Mouse (Mus musculus) right cerebral cortex, postnatal 25 days (tissue): ENCODE results near the gene Gm45021.

Experiments used
- DNase-seq: peaks from one replicate; pipeline ENCODE4 v3.0.0; 2022

Gm45021 gene

DNA sequence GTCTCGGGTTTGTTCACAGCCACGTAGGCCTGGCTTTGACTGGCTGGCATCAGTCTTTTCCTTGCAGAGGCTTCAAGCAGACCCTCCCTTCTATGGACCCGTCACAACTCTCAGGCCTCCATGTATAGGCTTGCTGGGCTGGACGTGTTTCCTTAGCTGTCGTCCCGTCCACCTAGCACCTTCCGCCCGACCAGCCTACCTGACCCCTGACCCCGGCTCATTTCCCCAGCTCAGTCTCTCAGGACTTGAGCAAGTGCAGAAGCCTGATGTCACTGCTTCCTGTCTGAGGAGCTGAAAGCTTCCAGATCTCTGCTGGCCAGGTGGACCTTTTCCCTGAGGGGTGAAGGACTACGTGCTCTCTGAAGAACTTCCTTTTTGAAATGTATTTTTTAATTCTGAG is 16.1 kb upstream of the Gm45021 start:
- DNase-seq: no peak

DNA sequence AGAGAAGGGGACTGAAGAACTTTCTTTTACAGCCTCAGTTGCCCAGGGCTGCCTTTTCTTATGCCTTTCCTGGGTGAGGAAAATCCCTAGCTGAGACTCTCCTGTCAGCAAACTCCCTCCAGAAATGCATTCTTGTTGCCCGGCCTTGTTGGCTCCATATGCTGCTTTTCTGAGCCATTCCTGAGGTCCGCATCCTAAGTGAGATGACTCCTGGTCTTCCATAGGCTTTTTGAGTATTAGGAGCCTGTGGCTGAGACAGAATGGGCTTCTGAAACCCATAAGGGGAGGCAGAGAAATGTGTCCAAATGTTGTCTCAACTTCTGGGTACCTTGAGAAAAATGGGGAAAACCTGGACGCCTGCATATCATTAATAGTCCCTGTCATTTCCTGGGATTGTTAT is 15.4 kb upstream of the Gm45021 start:
- DNase-seq: no peak

DNA sequence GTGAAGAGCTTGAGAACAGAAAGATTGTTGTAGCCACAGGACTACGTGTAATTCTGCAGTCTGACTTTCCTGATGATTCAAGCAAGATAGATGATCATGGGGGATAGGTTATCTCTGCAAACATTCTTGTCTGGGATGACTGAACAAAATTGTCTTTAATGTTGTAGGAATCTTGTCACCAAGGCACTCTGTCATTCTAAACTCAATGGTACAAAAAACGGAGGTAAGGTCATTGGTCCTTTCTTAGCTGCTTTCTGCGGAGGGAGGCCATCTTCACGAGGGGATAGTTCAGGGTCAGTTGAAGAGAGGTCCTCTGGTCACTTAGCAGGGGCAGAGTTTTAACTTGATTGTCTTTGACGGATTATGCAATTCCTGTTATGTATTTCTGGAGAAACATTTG is 10.7 kb upstream of the Gm45021 start:
- no peak for DNase-seq

DNA sequence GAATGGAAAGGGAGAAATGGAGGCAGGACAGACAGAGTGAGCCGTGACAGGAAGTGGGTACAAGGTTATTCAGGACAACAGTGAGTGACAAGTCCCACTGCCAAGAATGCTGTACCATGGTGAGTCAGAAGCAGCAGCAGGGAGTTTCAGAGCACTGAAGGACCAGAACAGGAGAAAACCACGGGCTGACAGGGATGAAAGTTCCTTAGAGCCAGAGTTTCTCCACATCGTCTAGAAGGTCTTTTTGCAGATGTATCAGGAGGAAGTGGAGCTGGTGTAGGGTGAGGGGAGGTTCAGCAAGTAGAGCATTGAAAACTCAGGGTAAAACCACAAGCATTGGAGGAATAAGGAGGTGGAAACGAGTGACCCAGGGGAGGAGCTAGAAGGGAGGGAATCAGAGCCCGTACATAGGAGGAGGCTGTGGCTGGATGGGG is 10.2 kb upstream of the Gm45021 start:
- no peak for DNase-seq

DNA sequence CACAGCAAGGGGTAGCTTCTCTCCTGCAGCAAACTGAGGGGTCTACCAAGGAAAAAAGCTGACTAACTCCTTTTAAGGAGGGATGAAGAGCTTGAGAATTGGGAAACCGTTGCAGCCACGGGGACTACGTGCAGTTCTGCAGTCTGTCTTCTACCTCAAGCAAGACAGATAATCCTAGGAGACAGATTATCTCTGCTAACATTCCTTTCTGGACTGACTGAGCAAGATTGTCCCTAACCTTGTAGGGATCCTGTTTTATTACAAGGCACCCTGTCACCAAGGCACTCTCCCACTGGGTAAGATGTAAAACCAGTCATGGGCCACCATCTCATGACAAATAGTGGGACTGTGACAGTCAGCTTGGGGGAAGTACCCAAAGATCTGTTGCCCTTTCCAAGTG is 8.2 kb upstream of the Gm45021 start:
- no peak for DNase-seq

DNA sequence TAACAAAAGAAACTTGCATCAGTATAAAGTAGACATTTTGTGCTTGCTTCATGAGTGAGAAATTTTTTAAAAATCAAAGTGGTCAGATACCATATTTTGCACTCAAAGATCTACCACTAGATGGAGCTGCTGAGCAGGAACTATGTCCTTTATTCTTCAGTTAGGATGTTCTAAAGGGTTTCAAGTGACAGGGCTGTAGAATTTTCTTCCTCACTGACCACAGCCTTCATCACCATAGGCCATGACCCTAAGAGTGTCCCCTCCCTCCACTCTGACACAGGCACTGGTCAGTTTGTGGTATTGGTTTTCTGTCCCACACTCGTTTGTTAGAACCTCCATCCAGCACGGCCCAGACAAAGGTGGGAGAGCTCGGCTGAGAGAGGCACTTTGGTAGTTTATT is 7.4 kb upstream of the Gm45021 start:
- DNase-seq: no peak

DNA sequence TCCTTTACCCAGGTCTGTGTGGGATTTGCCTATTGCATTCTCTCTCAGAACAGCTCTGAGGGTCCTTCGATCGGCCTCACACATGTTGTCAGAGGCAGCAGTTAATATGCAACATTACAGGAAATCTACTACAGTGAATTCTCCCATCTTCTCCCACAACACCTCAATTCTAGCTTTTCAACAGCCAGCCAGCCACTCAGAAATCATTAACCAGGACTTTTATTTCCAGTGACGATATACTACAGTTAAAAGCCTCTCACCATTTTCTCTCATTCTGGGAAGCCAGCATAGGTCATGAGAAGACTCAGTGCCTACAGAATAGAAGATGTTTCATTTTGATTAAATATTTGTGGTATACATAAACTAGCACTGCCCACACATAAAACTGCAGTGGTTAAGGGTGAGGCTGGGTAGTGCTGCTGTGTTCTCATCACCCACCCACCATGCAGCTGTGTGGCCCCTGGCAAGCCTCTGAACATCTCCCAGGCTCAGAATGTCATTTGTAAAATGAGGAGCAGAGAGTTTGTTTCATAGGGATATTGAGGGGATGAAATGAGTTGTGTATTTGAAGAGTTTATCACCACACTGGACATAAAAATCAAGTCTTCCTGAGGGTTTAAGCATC is 1.9 kb downstream of the Gm45021 start:
- DNase-seq: no peak

DNA sequence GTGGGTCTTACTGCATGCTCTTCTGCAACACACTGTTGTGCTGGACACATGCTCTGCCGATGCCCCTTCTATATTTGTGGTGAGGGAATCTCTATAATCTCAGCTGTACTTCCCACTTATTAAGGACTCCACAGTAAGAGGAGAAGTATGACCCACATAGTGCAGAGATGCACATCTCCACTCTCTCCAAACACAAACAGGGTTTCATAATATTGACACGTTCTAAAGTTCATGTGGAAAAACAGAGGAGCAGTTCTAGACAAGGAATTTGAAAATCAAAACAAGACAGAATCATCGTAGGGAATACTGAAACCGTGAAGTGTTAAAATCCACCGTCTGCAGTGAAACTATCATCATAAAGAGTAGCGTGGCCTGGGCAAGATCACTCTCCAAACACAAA is 2.5 kb downstream of the Gm45021 start:
- no peak for DNase-seq

DNA sequence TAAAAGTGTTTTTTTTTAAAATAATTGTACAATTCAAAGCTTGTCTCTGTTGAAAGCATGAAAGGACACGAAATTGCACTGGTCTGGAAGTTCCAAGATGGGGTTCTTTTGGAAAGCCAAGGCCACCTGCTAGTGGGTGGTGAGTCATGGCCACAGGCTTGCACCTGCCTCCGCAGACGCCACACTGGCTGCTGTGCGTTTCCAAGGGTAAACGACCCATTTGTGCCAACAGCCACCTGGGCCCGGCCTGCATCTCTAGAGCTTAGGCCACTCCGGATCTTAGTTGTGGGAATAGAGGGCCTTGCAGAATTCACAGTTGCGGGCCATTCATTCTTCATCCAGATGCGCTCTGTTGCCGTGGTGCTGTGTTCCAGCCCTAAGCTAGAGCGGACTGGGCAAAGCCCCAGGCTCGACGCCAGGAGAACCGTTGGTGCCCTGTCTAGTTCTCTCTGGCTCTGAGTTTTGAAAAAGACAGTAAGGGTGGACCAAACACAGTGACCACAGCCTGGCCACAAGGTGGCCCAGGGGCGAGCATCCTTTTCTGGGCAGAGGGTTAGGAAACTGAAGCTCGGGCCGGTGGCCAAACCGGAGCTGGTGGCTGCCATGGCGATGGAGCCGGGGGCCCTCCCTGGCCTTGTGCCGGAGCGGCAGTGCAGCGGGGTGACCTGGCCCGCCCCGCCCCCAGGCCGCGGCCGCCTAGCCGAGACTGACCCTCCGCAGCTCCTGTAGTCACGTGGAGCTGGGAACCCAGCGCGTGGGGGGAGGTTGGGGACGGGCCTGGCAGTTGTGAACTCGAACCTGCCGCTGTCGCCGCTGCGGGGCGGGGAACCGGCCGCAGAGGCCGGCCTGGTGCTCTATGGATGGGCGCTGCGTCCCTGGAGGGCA is 4.0 kb downstream of the Gm45021 start, which contains the start of the genes Repin1 and Gm44965:
Gene Repin1 (plus strand): TSS at position 726 of the 885 bp plus-strand sequence.
Gene Gm44965 (plus strand): TSS at position 784 of the 885 bp plus-strand sequence.
- peak; percentile 94 for DNase-seq

DNA sequence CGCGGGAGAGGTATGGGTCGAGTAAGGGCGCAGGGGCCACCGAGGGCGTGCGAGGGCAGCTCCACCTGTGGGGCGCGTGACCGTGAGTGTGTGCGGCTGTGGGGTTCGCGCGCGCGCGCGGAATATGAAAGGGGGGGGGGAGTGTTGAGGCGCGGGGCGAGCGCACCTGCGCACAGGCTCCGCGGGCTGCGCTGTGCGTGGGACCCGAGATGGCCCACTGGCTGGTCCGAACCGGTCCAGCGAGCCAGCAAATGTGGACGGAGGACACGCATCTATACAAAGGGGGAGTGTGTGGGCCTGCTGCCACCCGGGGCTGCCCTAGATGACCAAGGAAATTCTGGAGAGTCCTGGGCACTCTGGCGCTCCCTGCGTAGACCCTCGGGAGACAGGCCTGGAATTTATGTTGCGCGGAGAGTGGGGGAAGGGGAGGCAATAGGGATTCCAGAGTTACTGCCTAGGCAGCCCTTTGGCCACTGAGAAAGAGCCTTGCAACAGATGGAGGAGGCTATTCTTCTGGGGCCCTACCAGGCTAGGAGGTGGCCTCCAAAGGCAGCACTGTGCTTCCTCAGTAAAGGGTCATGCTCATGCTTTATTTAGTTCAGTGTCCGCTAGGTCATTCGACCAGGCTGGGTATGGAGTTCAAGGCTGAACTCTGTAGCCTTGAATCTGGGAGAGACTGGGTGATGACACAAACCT is 4.8 kb downstream of the Gm45021 start:
- DNase-seq: no peak

DNA sequence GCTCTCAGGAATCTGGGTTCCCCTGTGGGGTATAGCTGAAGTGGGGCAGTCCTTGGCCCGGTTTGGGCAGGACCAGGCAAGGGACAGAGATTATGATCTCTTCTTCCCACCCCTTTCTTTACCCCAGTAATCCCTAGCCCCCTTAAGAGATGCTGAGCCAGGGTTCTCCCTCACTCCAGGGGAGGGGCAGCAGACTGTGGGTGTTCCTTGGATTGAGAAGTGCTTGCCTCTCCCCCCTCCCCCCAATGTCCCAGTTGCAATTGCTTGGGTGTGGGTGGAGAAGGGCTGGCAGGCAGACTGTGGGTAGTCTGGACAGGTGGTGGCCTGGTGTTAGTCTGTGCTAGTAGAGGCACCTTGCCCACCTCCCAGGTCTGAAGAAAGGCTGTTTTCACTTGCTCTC is 5.9 kb downstream of the Gm45021 start:
- DNase-seq: no peak

DNA sequence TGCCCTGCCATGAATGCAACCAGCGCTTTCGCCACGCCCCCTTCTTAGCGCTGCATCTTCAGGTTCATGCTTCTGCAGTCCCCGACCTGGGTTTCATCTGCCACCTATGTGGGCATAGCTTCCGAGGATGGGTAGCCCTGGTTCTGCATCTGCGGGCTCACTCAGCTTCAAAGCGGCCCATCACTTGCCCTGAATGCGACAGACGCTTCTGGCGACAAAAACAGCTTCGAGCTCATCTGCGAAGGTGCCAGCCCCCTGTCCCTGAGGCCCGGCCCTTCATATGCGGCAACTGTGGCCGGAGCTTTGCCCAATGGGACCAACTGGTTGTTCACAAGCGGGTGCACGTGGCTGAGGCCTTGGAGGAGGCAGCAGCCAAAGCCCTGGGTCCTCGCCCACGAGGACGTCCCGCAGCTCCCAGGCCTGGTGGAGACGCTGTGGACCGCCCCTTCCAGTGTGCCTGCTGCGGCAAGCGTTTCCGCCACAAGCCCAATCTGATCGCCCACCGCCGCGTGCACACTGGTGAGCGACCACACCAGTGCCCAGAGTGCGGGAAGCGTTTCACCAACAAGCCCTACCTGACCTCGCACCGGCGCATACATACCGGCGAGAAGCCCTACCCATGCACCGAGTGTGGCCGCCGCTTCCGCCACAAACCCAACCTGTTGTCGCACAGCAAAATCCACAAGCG is 7.3 kb downstream of the Gm45021 start:
- DNase-seq: no peak

DNA sequence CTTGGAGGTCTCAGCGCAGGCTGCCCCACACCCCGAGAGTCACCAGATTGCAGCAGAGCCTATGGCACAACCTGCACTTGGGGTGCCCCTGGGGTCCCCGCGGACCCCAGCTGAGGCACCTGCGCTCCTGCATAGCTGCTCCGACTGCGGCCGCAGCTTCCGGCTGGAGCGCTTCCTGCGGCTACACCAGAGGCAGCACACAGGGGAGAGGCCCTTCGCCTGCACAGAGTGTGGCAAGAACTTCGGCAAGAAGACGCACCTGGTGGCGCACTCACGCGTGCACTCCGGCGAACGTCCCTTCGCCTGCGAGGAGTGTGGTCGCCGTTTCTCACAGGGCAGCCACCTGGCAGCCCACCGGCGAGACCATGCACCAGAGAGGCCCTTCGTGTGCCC is 7.8 kb downstream of the Gm45021 start:
- no peak for DNase-seq

DNA sequence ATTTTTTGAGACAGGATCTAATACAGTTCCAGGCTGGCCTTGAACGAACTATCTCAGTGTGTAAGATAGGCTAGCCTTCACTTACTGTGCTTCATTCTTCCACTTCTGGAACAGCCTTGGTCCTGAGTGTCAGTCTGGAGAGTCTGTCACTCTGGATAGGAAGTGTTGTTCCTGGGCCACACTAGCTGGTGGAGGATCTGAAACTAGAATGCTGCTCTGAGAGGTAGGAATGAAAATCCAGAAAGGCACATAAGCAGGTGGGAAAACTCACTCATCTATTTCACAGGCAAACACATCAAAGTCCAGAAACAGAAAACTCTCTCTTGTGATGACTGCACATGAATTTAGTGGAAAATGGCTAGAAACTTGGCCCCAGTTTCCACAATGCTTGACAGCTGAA is 11.2 kb downstream of the Gm45021 start:
- no peak for DNase-seq

DNA sequence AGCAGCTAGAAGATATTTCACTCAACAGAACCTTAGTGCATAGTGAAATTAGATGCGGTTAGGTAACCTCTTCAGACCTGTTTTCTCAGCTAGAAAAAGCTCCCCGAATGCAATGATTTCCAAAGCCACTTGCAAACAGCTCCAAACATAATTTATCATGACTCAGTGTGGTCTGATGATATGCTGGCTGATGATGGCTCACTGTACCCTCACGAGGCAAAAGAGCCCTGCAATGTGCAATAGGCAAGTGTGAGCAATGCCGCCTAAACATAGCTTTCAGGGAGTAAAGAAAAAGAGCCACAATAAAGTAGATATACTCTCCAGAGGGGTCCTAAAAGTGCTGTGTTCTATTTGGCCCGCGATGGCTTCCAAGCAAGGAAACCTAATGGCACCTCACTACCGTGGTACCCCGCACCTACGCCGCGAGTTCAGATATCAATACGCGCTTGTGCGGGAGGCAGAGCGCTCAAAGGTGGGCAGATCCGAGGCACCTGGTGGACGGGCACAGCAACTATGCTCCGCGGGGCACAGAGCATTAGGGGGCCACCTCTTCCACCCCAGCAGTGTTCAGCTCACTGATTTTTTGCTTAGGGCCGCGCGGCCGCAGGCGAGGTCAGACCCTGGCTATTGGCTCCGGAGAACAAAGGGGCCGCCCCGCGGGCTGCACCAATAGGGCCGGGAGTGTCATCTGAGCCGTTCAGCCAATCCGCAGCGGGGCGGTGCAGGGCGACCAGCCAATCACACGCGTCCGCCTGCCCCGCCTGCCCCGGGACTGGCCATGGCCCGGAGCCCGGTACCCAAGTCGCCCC is 12.1 kb downstream of the Gm45021 start, which contains the start of gene Zfp775:
Gene Zfp775 (plus strand): TSS at position 793 of the 809 bp plus-strand sequence.
- peak; percentile 96 for DNase-seq

DNA sequence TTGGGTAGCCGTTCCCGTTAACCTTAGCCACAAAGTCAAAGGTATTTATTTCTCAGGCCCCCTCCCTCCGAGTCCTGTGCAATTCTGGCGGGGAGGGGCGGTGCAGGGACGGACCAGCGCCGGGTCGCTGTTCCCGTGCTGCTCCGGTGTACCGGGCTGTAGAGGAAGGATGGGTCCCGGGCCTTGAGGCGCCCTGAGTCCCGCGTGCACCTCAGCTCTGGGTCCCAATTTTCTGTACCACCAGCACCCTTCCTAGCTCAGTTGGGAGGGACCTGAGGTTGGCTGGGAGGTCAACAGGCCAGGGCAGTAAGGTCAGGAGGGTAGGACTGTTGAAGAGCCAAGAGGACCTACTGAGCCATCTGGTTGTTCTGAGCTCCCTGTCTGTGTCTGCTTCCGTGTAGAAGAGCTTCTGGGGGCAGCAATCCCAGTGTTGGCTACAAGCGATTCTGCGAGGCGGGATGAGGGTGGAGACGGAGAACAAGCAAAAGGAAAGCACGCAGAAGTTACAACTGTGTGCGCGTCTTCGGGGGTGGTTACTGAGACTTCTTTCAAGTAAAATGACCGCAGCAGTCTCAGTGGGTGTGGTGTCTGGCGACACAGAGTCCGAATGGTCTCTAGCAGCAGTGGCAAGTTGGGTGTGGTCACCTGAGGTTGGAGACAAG is 12.8 kb downstream of the Gm45021 start:
- no peak for DNase-seq

DNA sequence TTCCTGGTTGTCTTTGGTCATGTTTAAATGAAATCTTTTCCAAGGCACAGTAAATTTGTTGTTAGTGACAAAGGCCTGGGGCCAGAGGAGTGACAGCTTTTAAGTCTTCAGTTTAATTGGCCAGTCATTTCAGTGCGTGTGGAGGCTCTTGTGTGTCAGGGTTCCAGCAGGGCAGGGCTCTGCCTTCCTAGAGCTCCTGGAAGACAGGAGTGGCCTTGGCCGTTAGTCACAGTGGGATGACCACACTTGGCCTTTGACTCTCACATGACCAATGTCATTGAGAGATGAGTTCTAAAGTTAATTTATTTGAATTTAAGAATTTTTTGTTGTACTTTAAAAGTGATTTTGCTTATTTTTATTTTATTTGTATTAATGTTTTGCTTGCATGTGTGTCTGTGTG is 18.7 kb downstream of the Gm45021 start:
- DNase-seq: no peak

DNA sequence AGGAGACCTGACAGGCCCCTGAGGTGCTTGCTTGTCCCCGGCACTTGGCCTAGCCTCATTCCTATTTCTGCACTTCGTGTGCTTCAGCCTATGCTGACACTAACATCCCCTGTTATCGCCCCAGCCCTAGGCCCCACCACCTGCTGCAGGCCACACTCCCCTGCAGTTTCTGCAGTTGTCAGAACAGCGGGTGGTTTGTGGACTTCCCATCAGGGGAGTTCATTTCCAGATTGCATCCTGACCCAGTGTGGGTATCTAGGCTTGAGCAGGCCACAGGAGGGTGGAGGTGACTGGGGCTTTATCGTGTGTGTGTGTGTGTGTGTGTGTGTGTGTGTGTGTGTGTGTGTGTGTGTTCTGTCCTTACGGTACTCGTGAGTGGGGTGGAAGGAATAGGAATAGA is 20.1 kb downstream of the Gm45021 start:
- no peak for DNase-seq

DNA sequence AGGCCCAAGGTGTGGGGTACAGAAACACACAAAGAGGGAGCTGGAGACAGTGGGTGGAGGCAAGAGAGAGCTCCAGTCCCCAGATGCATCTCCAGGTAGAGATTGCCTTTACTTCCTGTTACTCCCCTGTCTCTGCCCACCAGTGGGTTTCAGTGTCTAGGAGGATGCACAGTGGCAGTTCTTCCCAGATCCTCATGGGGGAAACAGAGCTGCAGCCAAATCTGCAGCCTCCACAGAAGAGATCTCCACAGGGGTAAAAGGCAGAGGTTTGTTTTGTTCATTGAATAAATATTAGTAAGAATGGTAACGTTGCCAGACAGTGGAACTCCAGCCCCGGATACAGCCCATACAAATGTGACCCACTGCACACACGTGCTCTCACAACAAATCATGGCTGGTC is 21.2 kb downstream of the Gm45021 start:
- DNase-seq: no peak

DNA sequence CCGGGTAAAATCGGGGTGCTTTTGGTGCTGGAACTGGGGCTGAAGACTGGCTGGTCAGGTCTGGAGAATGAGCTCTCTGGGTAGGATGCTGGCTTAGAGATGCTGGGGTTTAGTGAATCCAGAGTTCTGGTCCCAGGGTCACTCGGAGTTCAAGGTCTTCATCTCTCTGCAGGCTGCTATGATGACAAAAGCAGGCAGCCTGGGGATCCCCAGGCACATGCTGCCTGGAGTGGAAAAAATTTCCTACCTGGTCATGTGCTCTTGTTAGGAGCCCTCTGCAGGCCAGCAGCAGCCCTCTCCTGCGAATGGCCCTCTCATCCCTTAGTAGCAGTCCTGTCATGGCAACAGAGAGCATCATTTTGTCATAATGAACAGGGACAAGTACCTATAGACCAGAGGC is 24.1 kb downstream of the Gm45021 start:
- no peak for DNase-seq

DNA sequence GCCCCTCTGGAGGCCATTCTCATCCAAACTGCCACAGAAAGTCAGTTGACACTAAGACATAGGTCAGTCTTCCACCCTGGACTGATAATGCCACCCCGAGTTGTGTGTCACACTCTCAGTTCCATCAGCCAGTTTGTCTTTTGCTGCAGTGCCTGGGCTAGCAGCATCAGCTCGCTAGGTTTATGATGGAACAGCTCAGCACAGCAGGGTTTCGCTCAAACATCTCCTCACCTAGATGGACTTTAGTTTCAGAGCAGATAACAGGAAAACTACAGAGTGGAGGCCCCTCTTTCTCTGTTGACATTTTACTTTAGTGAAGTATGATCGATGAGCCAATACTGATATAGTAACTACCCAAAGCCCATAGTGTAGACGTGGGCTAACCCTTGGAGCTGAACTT is 25.3 kb downstream of the Gm45021 start:
- DNase-seq: no peak

DNA sequence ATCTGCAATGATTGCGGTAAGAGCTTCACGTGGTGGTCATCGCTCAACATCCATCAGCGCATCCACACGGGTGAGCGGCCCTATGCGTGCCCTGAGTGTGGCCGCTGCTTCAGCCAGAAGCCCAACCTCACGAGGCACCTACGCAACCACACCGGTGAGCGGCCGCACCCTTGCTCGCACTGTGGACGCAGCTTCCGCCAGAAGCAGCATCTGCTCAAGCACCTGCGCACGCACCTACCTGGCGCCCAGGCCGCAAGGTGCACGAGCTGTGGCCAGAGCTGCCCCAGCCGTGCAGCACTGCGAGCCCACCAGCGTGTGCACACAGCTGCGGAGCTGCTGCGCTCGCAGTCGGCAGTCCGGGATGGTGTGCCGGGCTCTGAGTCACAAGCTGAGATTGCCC is 30.6 kb downstream of the Gm45021 start:
- no peak for DNase-seq
